Mouse (Mus musculus) embryonic fibroblast, embryonic 13.5 days (primary cell): Measurements from ENCODE around the gene Tmem240. TPM values are rescaled to one million over a fixed set of nuclear protein-coding genes. Genes with fewer than 3 reads are reported as not detected.

Experiments
- H3K27ac ChIP-seq: 2 replicates; pipeline ENCODE4 v1.5.1; 2012; ENCODE audit warnings: low read length, control low read depth, inconsistent platforms; ENCODE audit not compliant: insufficient read depth
- H3K4me1 ChIP-seq: 2 replicates; pipeline ENCODE4 v1.6.1; 2011; ENCODE audit warnings: low read length; ENCODE audit not compliant: control insufficient read depth, insufficient read depth
- H3K4me3 ChIP-seq: 2 replicates; pipeline ENCODE4 v1.5.1; 2011; ENCODE audit warnings: mild to moderate bottlenecking, control low read depth, low read length; ENCODE audit not compliant: insufficient read depth
- CTCF ChIP-seq: IDR thresholded peaks from 2 replicates; pipeline ENCODE4 v1.5.1; 2011; ENCODE audit warnings: mild to moderate bottlenecking, control low read depth, low read length, moderate library complexity, borderline replicate concordance; ENCODE audit not compliant: insufficient read depth
- POLR2A ChIP-seq: IDR thresholded peaks from 2 replicates; pipeline ENCODE4 v1.6.1; 2011; ENCODE audit warnings: low read depth, mild to moderate bottlenecking, control low read depth, low read length, moderate library complexity
- polyA plus RNA-seq: library from polyadenylated mRNA; stranded (reverse); fragments of >200 nt; gene quantifications from 2 replicates; pipeline ENCODE4 v1.2.4, GENCODE M21; 2011; ENCODE audit warnings: low read depth; ENCODE audit not compliant: missing spikeins, insufficient read length

Tmem240 gene
- polyA plus RNA-seq, 1 experiment: 1.0 TPM

DNA sequence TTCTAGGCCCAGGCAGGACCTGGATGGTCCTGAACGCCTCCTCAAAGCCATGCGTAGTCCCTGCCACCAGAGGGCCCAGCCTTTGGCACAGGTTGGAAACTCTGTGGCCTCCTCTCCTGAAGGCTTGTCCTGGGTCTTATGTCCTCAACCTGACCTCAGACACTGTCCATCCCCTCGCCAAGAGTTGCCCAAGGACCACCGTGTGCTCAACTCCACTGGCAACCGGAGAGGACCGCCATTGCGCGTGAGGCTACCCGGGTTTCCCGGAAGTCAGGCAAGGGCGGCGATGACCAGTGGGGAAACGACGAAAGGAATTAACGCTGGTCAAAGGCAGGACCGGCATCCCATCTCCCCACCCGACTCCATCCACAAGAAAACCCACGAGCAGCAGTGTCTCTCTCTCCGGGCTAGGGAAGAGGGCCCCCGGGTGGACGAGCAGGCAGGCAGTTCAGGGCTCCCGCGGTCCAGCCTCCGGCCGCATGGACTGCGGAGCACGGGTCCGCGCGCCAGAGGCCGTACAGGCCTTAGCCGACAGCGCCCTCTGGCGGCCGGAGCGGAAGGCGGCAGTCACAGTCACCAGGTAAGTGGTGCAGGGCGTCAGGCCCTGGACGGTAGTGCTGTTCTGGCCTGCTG lies 35.4 kb downstream of the Tmem240 start:
- H3K4me1 ChIP-seq: peaks cover under 1% of the 10 kb centered on the region; the same call in 1 of the 2 replicates
- H3K4me3 ChIP-seq: peak overlapping the region; percentile 32
- H3K27ac ChIP-seq: peak overlapping the region; percentile 43; the same call in 1 of the 2 replicates
- peak; percentile 70 for TF ChIP-seq POLR2A
- peak; percentile 93 for TF ChIP-seq CTCF

DNA sequence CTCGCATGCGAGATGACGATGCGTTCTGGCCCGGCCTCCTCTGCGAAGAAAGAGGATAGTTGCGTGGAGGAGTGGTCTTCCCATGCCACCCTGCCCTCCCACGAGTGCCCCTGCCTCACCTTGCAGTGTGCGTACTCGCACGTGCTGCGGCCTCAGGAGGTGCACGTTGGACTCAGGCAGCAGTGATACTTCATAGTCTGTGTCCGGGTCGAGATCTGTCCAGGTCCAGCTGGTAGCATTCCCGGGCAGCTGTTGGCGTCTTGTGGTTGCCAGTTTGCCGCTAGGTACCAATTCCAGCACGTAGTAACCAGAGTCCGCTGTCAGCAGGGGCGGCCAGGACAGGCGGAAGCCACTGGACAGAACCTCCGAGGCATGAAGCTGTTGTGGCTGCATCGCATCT lies 36.0 kb downstream of the Tmem240 start:
- no peak overlapping the region for H3K27ac ChIP-seq
- no peak overlapping the region for H3K4me3 ChIP-seq
- peaks cover 6% of the 10 kb centered on the region for H3K4me1 ChIP-seq
- TF ChIP-seq POLR2A (no peak), CTCF (no peak)

DNA sequence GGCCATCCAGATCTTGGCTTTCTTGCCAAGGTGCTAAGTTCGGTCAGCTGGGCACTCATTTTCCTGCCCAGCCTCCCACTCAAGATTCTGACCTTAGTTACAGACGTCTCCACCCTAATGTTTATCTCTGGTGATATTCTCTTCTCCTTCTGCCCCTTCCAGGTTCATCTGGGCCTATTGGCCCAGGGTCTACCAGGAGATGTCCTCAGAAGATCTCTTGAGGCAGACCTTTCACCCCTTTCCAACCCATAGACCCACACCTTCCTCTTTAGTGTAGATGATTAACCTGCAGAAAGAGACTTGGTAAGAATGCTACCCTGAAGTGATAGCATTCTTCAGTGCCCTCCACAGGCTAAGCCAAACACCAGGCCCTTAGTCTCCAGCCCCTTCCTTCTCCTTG lies 37.1 kb downstream of the Tmem240 start:
- no peak for TF ChIP-seq CTCF
- no peak for TF ChIP-seq POLR2A
- Histone ChIP-seq H3K4me1 (peaks cover 8% of the 10 kb centered on the region), H3K4me3 (no peak overlapping the region), H3K27ac (no peak overlapping the region)

DNA sequence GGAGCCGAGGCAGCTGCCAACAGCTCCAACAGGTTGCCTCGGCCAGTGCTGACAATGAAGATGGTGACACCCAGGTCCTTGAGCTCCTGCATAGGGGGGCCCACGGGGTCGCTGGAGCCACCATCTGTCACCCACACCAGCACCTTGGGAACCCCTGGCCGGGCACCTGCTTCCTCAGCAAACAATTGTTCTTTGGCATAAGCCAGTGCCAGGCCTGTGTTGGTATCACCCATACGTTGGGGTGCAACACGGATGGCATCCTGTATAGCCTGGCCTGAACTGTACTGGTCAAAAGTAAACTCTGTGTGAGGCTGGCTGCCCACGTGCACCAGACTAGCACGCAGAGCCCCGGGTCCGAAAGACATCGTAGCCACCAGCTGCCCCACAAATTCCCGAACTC lies 38.2 kb downstream of the Tmem240 start:
- TF ChIP-seq POLR2A (no peak), CTCF (no peak)
- no peak overlapping the region for H3K27ac ChIP-seq
- peaks cover 8% of the 10 kb centered on the region for H3K4me1 ChIP-seq
- H3K4me3 ChIP-seq: no peak overlapping the region

DNA sequence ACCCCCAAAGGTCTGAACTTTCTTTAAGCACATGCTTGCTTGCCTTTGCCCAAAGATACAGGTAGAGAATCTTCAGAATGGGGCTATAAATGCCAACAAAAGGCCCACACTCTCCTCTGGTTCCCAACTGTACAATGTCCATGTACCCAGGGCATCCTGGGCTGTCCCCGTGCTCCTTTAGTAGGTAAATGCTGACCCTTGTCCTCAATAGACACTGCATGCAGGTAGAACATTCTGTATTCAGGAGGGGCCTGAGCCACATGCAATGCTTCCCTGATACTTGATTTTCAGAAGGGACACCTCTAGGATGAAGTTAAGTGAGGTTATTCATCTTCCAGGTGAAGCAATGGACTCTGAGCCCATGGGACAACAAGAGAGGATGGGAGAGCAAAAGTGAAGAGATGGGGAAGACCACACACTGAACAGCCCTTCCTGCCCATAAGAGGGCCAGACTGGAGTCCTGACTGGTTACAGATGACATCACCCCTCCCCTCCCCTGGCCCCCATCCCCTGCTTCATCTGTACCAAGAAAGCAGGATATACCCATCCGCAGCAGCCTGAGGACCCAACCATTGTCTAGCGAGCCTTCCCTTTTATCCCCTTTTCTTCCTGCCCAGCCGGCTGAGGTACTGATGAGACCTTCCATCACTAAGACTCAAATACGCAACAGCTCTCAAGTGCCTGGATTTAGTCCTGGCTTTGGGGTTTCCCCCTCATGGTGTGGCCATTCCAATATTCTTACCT lies 38.9 kb downstream of the Tmem240 start:
- Histone ChIP-seq H3K27ac (no peak overlapping the region), H3K4me1 (peaks cover 8% of the 10 kb centered on the region), H3K4me3 (no peak overlapping the region)
- TF ChIP-seq POLR2A: no peak

DNA sequence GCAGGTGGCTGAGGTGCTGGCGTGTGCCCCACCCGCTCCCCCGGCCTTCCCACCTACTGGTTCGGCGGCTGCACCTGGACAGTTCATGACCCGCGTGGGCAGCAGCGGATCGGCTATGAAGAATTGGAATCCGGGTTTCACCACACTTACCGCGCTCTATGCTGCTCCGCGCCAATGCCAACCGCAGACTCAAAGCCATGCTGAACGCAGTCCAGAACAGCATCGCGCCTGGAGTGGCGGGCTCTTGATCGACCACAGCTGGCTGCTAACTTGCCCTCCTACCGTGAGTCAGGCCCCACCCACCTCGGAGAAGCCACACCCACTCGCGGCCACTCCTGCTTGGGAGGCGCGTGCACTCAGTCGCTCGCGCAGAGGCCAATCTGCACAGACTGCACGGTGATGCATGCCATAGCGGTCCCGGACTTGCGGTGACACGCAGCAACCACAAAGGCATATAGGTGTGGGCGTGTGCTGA lies 39.7 kb downstream of the Tmem240 start, which contains the start of gene Vwa1:
TSS of gene Vwa1 (minus strand) at position 419 of the 475 bp plus-strand sequence.
- Histone ChIP-seq H3K4me3 (no peak within 1 kb of the TSS), H3K27ac (peak within 1 kb of the TSS; percentile 36), H3K4me1 (peaks cover 8% of the 10 kb centered on the region)
- TF ChIP-seq CTCF: no peak
- peak; percentile 83 for TF ChIP-seq POLR2A

DNA sequence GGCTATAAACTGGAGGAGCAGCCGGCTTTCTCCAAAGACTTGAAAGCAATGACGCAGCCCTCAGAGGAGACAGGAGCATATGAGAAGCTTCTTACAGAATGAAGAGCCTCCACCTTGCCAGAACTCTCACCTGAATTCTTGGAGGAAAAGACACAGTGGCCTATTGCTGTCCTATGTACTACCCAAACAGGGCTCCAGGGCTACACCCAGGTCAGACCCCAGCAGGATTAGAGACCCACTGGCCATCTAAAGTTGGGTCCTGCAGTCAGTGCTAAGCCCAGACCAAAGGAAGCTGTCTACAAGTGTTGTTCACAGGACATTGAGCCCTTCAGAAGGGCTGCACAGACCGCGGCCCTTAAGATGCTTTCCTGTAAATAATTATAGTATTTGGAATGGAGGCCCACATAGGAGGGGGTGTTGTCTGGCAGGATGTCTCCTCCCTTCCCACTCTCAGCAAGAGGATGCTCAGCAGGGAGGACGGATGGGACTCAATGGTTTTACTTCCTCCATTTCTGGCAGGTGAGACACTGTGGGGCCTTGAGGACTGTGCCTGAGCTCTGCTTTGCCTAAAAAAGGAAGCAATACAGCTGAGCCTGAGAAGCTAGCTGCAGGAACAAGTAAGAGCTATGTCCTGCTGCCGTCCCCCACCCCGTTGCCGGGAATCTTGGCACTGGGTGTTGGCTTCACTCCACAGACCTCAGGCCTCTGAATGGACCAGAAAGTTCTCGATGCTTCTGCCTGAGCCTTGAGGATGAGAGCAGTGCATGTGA lies 40.6 kb downstream of the Tmem240 start:
- H3K4me1 ChIP-seq: peaks cover 8% of the 10 kb centered on the region
- no peak for TF ChIP-seq CTCF
- no peak overlapping the region for H3K4me3 ChIP-seq
- H3K27ac ChIP-seq: peak overlapping the region; percentile 36

DNA sequence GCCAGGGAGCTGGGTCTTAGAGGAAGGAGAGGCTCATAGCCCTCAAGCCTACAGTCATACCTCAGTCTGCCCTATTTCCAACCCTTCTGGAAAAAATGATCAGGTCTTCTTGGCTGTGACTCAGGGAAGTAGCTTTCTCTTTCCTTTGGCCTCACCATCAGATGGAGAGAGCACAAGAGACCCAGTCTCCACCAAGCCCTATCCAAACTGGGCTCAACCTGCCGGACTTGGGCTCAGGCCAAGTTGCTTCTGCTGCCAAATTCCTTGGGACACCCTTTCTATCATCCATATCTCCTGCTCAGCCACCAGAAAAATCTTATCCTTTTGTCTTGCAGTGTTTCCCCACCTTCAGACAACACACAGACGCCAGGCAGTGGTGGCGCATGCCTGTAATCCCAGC lies 41.3 kb downstream of the Tmem240 start:
- Histone ChIP-seq H3K4me1 (peaks cover 8% of the 10 kb centered on the region), H3K4me3 (no peak overlapping the region), H3K27ac (peak overlapping the region; percentile 36)
- no peak for TF ChIP-seq POLR2A
- no peak for TF ChIP-seq CTCF

DNA sequence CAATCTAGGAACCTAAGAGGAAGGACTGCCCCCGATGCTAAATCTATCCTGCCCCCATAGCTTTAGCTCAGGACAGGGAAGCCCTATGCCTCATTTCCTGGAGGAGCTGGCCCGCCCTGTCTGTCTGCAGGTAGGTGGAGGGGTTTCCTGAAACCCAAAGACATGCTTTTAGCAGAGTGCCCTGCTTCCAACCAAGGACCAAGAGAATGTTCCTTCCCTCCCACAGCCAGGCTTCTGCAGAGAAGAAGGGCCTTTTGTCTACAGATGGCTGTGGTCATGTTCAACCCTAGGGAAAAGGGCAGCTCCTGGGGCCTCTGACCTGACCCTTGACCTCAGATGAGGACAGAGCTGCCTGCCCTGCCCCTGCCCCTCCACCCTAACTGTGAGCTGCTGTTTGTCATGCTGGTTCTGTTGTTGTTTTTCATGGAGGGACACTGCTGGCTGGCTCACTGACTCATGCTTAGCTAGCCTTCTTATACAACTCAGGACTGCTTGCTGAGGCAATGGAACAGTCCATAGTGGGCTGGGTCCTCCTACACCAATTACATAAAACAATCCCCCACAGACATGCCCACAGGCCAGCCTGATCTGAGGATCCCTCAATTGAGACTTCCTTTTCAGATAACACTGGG lies 42.2 kb downstream of the Tmem240 start:
- H3K27ac ChIP-seq: no peak overlapping the region

More for the DNA sequence above, 42.2 kb downstream of the Tmem240 start:
- TF ChIP-seq CTCF (no peak), POLR2A (no peak)
- Histone ChIP-seq H3K4me3 (no peak overlapping the region), H3K4me1 (peaks cover 8% of the 10 kb centered on the region)
